Mouse (Mus musculus) cerebellum, adult 18-20 months (tissue): ENCODE measurements around the gene Pacrg.

Experiments
- DNase-seq, 2 experiments: peaks; one replicate each; pipeline ENCODE4 v3.0.0; 2021

The Pacrg gene

DNA sequence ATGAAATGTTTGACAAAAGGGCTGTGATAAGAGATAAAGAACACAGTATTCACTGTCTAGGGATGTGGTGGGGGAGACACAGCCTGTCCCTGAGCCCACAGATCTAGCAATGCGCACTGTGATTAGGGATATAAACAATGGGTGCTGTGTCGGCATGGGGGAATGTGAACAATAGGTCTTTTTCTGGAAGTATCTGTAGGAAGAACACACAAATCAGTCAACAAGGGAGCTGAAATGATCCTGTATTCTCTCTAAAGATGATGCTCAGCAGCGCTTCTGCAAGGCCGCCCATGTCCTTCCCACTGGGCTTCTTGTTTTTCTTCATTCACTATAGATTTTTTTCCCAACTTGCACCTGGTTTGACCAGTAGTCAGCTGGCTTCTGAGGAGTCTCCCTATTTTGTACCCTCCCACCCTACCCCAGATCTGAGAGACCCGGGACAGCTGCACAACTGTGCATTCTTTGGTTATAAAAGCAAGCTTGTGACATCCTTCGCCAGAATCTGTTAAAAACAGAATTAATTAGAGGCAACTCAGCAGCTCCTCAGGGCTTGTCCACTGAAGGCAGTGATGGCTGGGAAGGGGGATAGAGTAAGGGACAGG is 356.1 kb downstream of the Pacrg start:
- no peak for DNase-seq

DNA sequence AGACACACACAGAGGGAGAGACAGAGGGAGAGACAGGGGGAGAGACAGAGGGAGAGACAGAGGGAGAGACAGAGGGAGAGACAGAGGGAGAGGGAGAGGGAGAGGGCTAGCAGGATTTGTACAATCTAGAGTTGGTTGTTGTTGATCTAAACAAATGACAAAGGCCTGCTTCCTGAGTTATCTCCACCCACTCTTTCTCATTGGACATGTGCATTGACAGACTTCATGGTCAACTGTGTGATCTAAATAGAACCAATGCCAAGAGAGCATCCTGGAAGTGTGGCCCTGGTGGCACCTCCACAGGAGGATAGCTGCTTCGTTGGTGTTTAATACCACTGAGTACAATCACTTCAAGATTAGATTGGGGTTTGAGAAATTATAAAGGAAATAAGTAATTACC is 359.0 kb downstream of the Pacrg start:
- no peak for DNase-seq

DNA sequence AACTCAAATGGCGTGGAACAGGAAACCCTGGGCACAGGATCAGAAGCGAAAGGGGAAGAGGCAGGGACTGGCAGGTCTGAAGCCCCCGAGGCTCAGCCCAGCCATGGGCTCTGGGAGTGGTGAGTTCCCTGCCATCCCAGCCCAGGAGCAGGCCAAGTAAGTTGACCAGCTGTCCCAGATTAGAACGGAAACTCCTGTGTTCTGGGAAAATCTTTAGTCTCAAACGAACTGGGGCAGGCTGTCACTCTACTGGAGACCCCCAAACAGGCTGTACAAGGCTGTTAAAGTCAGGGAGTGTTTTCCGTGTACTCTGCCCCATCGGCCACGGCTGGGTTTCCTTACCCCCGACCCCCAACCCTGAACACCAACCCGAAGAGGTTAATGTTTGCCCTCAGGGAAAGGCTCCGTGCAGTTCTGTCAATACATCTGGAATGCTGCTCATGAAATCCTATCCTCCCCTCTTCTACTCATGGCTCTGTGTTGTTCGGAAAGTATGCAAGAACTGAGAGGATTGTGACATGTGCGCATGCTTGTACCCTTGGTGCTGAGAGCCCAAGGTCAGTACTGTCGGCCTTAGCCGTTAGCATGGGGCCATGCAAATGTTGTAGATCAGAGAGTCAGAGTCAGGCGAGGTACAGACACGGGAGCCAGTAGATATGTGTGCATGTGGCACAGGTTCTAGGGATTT is 360.9 kb downstream of the Pacrg start:
- no peak for DNase-seq

DNA sequence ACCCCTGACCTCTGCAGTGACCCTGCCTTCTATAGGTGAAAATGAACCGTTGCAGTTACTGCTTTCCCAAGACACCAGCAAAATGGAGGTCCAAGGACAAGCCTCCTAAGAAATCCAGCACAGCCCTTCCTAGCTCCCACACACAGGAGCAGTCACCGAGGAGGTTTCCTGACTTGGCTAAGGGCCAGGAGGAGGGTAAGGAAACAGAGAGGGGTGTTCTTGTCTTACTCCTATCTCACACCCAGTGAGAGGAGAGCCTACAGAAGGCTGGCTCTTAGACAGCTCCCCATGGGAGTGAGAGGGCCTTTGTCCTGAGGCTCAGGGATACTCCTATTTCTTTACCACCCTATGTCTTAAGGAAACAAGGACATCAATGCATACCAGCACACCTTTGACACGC is 361.7 kb downstream of the Pacrg start:
- no peak for DNase-seq

DNA sequence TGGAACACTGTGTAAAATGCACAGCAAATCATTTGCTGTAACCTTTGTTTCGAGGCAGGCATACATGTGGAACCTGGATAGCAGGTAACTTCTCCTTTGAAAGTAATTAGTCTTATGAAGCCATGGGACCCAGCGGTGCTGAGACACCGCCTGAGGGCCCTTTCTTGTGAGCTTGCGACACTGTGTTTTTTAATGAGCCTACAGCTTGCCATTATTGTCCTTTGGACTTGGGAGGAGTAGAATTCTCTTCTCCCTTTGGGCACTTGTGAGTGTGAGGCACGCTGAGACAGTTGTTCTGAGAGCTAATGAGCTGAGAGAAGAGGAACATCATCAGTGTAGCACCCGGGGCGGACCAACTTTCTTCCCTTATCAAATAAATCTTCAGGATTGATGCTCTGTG is 363.3 kb downstream of the Pacrg start:
- no peak for DNase-seq

DNA sequence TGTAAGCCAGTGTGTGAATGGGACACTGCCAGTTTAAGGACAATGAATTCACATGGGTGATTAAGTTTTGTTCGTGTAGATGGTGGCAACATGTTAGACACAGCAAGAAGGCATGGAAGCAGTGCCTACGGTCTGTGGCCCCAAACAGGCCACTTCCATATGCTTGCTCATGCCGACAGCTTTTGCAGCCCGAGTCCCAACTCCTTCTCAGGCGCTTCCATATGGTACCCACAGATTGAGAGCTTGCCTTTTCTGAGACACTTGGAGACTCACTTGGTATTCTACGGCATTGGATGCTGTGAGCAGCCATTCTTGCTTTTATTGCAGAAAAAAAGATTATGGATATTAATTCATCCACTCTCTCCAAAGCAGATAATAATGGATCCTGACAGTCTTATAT is 365.1 kb downstream of the Pacrg start:
- DNase-seq, result no peak

DNA sequence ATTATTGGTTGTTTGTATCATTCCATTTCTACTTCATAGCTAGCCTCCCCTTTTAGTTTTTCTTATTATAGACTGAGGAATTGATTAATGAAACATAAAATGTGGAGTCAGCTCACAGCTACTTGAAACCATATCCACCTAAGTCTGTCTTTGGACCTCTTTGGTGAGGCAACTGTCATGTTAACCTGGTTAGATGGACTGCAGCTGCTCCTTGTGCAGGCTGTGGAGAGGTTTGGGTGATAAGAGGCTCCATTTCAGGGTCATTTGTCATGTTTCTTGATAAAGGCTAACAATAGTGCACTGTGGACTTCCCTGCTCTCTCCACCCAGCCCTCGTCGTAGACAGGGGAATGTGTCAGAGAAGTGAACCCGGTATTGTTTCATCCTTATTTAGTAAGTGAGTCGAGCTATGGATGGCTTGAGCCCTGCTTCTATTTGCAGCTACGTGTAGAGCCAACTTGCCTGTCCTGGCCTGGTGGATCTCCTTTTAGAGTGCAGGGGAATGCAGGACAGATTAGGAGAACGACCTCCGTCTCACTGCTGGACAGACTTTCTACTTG is 366.2 kb downstream of the Pacrg start:
- no peak for DNase-seq

DNA sequence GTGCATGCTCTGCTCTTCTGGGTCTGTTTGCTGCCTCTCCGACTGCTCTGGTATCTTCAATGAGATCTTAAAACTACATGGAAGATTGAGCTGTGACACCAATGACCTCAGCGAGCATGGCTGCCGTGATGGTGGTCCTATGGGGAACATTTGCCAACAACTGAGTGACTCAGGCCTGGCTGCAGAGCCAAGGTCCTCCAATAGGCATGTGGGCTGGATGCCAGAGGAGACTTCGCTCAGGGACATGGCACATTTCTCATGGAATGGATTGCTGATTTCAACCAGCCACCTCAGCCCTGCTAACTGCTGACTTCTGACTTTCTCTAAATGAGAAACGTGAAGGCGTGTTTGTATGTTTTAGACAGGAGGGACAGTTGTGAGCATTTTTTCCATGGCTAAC is 366.9 kb downstream of the Pacrg start:
- no peak for DNase-seq

DNA sequence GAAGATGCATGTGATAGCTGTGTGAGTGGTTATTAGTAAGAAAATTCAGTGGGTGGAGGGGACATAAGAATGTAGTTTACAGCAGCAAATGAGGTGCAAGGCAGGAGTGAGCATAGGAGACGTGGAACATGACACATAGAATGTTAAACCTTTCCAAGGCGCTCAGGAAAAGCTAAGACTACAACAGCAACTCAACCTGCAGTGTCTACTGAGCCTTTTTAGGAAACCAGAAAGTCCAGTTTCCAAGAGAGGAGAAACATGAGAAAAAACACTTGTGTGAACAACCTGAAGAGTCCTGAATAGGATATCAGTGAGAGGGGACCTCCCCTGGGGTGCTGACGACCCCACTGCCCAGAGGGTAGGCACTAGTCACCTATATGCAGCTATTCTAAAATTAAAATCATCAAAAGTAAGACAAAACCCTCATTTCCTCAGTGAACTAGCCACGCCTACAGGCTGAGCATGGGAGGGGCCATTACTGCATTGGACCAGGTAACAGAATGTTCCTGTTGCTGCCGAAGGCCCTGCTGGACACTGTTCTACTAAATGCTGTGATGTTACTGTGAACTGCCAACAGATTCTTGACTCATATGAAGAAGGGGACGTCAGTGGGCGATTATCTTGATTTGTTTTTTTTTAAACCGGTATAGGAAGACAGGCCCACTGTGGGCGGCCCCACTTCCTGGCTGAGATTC is 370.1 kb downstream of the Pacrg start:
- DNase-seq, result no peak

DNA sequence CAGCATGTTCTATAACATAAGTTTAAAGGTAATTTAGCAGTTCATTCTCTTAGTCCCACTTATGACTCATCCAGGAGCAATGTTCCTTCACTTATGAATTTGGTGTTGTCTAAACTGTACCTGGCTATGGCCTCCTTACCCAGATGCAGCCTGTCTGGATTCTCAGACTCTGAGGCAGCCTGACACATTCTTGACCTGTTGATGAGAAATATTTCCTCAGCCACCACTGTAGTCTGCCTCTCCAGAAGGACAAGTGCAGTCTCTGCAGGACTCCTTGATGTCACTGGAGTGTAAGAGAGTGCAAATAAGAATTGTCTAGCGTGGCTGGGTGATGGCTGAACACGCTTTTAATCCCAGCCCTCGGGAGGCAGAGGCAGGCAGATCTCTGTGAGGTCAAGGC is 373.0 kb downstream of the Pacrg start:
- no peak for DNase-seq

DNA sequence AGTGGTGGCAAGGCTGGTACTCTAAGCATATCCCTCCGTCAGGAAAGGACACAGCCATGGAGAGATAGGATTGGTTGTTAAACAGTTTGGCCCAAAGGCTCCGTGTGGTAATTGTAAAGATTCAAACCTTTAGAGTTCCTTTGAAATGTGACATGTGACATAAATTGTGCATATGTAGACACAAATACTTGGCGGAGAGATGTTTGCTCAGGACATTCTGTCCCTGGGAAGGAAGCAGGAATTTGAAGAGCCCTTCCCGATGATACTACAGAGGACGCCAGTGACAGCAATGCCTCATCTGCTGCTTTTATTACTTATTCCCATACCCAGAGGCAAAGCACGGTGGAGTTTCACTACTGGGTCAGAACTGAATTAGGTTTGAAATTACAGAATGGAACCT is 374.6 kb downstream of the Pacrg start:
- no peak for DNase-seq

DNA sequence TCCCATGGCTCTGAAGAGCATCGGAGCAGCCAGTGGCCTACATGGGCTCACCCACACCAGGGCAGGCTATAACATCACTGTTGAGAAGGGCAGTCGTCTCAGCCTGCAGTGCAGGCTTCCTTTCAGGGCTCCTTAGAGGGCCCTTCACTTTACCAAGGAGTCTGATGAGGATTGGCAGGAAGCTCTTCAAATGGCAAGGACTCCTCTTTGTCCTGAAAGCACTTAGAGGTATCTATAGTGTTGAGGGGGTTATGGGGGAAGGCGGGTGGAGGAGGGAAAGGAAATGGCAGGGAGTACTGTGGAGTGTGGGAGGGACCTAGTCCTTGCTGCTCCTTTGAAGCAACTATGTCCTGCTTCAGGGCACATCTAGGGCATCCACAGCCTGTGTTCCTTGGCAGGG is 375.4 kb downstream of the Pacrg start:
- DNase-seq, result no peak

DNA sequence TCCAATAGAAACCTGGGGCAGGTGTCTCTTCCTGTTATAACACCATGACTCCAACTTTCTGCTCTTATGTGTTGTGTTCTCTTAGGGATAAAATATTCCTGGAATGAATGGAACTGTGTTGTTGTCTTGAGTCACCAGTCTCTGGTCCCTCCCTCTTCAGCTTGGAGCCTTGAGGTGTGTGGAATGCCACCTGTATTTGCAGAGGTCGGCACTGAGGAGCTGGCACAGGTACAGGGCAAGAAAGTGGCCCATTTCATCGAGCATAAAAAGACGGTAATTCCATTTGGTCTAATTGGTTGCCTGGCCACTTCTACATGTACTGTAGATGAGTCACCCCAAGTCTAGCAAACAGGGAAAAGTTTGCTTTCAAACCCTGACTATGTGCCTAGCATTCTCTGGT is 376.5 kb downstream of the Pacrg start:
- no peak for DNase-seq

DNA sequence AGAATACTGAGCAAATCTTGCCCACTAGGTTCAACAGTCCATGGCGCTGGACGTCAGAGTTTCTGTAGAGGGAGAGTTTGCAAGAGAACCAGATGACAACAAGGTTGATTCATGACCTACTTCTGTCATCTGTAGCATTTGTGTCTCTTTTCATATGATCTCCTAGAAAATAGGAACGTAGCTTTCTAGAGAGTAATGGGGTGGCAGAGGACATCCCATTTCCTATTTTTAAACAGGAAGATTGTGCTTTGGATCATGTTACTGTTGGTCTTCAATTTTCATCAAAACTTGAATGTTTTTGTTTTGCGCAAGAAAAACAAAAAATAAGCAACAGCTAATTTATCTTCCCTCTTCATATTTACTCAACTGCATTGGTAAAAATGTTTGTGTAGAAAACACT is 379.2 kb downstream of the Pacrg start:
- no peak for DNase-seq

DNA sequence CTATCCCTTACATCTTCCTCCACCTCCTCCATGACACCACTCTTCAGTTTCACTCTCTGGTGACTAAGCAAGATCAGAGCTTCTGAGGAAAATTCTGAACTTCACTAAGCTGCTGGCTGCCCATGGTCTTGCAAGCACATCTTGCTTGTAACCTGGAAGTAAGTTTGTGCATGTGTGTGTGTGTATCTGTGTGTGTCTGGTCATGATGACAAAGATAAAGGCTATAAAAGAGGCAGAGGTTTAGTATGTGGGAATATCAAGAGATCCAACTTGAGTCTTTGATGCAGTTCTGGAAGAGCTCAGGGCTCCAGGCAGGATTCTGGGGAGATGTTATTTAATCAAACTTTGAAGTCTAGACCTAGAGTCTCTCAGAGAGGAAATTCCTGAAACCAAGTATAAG is 381.4 kb downstream of the Pacrg start:
- DNase-seq, result no peak

DNA sequence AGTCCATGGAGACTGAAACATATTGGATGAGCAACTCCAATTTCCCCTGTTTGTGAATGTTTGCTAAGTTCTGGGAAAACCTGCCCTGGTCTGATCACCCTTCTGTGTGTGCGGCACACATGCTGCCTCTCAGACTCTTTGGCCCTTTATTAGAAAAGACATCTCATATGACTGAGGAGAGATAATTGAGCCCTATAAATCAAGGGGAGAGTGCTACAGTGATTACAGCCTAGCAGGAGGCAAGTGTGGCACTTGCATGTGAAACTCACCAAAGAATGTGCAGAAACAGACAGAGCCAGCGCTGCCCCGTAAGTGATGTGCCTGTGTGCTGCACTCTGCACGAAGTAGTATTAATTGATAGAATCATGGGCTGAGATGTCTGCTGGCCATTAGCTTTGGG is 383.7 kb downstream of the Pacrg start:
- DNase-seq, result no peak

DNA sequence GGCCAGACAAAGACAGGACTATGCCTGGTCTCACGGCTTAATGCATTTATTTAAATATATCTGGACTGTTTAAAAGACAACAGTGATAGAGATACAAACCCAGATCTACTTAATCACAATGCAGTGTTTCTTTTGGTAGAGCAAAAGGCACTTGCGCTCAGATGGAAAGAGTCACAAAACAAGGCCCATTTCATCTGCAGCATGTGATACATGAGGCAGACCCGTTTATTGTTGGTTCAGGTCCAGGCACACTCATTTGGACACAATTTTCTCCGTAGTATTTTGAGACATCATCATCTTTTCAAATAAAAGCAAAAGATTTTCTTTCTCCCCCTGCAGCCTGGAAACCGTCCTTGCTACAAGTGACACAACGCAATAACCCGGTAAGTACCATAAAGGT is 384.1 kb downstream of the Pacrg start:
- DNase-seq, result no peak

DNA sequence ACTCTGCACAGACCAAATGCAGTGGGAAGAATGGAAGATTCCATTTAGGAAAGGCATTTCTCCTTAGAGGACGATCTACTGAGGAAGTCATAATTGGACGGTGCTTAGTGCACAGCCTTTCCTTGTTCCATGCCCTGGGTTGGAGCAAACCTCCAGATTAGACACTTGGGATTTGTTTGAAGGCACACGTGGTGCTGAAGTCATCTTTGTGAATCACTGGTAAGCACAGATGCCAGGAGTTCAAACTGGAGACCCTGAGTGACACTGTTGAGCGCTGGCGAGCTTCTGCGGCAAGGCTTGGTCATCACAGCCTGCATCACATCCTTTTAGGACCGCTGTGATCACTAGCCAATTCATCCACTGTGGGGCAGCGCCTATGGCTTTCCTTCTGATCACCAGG is 385.7 kb downstream of the Pacrg start:
- no peak for DNase-seq

DNA sequence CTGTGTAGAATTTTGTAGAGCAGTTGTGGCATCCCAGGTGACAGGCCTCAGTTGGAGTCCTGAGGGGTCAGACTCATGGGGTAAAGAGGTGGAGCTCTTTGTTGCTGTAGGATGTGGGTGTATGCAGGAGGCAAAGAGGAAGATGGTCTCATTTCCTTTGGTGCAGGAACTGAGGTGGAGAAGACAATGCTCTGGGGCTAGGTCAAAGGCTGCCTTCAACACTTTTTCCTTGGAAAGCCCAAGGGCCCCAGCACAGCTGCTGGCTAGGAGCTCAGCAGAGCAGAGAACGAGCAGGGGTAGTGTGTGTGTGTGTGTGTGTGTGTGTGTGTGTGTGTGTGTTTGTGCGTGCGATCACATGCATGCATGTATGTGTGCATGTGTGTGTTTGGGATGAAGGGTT is 387.3 kb downstream of the Pacrg start:
- DNase-seq, result no peak

DNA sequence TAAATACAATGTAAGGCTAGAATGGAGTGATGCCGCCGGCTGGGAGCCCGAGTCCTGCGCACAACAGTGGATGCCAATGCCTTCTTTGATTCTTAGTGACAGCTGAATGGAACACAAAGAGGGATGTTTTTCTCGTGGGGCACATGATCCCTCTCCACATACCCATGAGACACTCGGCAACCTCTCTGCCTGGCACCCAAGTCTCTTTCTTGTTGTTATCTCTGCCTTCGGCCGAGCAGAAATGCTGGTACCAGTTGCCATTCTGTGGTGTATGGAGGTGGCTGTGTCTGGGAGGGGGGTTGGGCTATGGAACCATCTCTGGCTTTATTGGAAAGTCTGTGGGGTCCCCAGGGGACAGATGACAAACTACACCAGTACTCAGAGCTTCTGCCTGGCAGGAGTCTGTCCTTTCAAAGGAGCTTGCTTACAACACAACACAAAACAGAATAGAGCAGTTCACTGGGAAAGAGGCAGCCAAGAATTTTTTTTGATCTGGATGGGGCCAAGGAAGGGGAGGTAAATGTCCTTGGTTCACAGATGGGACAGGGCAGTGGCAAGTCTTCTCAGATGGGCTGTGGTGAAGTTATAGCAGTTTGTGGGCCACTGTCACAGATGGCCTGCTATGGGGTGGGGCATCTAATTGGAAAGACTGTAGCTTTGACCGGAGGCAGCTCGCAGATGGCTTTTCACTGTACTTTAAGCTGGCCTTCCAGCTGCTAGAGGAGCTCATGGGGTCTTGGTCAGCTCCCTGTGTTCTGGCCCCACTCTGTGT is 388.6 kb downstream of the Pacrg start:
- DNase-seq, result peak in 1 of 2 experiments; percentile 15

DNA sequence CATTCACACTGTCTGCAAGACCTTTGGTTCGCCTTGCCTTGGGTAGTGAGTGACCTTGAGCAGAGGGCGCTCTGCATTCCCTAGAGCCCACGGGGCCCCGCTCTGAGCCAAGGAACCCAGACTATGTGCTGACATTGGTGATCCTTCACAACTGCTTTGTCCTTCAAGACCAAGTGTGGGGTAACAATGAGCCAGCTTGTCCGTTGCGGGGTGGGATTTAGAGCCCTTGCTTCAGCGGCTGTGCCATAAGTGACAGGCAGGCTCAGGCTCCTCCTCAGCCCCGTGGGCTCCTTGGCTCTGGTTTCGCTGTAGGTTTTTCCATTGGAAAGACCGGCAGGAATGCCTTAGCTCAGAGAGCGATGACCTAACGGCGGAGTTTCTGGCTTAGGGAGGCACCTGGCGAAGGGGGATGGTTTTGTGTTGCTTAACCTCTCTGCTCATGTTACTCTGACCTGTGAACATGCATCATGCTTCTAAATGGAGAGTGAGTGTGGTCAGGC is 390.3 kb downstream of the Pacrg start:
- no peak for DNase-seq

DNA sequence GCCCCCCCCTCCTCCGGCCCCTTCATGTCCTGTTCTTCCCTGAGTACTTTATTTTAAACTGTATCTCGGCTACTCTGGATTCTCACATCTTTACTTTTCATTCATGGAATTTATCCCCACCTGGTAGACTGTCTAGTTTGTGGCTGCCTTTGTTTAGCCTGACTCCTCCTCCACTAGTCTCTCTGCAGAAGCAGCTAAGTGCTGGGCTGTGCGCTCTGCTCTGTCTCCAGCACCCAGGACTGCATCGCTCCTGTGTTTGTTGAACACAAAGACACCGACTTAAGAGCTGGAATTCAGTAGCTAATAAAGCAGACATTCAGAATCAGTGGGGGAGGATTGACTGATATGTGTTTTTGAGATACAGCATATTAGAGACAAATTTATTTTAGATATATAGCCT is 391.7 kb downstream of the Pacrg start:
- DNase-seq, result no peak

DNA sequence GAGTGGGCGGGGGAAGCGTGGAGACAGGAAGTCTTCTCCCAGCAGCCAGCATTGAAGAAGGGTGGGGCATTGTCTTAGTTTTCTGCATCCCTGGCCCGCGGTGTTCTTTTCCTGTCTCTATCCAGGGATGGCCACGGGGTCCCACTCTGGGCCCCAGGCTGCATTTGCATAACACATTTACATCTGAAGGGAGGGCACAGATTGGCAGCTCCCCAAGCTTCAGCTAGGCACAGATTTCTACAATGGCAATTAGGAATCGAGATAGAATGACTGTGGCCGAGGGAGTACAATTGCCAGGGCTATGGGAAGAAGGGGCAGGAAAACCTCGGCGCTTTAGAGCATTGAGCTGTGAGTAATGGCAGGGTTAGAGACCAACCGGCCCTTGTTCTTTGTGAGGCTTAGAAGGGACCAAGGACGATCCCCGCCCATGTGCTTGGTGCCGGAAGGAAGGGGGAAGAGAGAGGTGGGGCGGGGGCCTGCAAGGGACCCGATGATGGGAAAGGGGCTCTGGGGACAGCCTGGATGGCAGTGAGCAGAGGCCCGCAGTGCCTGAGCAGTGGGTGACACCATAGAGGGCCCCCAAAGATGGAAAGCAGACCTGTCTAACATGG is 398.5 kb downstream of the Pacrg start:
- no peak for DNase-seq
